Mouse (Mus musculus) liver, adult 2 months (tissue): Measurements from ENCODE around the gene Vps26b. TPM values are rescaled to one million over a fixed set of nuclear protein-coding genes. Genes with fewer than 3 reads are reported as not detected.

Experiments used
- DNase-seq: peaks from one replicate; pipeline ENCODE4 v3.0.0-alpha.2; 2011; ENCODE audit warnings: low read depth, low spot score; ENCODE audit errors: extremely low read depth
- H3K27ac ChIP-seq: fragments of 200-500 bp; replicated peaks from 2 replicates; pipeline ENCODE4 v1.5.1; 2012; ENCODE audit warnings: low read depth, mild to moderate bottlenecking, control low read depth, inconsistent platforms, low read length; ENCODE audit not compliant: insufficient read depth
- H3K27me3 ChIP-seq: fragments of 200-500 bp; 2 replicates; pipeline ENCODE4 v1.6.1; 2012; ENCODE audit warnings: mild to moderate bottlenecking, moderate library complexity, low read length, inconsistent platforms; ENCODE audit not compliant: control insufficient read depth, insufficient read depth
- H3K36me3 ChIP-seq: fragments of 200-500 bp; 2 replicates; pipeline ENCODE4 v1.6.1; 2012; ENCODE audit warnings: low read length, inconsistent platforms; ENCODE audit not compliant: control insufficient read depth, insufficient read depth
- H3K4me1 ChIP-seq: fragments of 200-500 bp; 2 replicates; pipeline ENCODE4 v1.6.1; 2011; ENCODE audit warnings: low read length; ENCODE audit not compliant: control insufficient read depth, insufficient read depth
- H3K4me3 ChIP-seq: fragments of 200-500 bp; 2 replicates; pipeline ENCODE4 v1.5.1; 2011; ENCODE audit warnings: low read depth, mild to moderate bottlenecking, control low read depth, low read length, moderate library complexity; ENCODE audit not compliant: insufficient read depth
- H3K79me2 ChIP-seq: fragments of 200-500 bp; 2 replicates; pipeline ENCODE4 v1.6.1; 2012; ENCODE audit warnings: inconsistent platforms, mild to moderate bottlenecking, low read length, moderate library complexity; ENCODE audit not compliant: control insufficient read depth, insufficient read depth
- H3K9ac ChIP-seq: fragments of 200-500 bp; 2 replicates; pipeline ENCODE4 v1.6.1; 2012; ENCODE audit warnings: low read depth, mild to moderate bottlenecking, control low read depth, inconsistent platforms, low read length
- CTCF ChIP-seq: fragments of 200-500 bp; IDR thresholded peaks from 2 replicates; pipeline ENCODE4 v1.5.1; 2011; ENCODE audit warnings: low read depth, low read length, control low read depth
- POLR2A ChIP-seq: fragments of 200-500 bp; IDR thresholded peaks from 2 replicates; pipeline ENCODE4 v1.6.1; 2011; ENCODE audit warnings: low read length, control low read depth; ENCODE audit not compliant: insufficient read depth; ENCODE audit errors: extremely low read depth
- WGBS: fragments of 180-500 bp; shearing (Covaris S2); methylation state at CpG from one replicate; pipeline ENCODE4 v1.1.7; 2018; 5-methylcytosine and 5-hydroxymethylcytosine counted together
- polyA plus RNA-seq: library from polyadenylated mRNA; depleted of rRNA; stranded (reverse); fragments of >200 nt; gene quantifications from 2 replicates; pipeline ENCODE4 v1.2.3, GENCODE M21; 2012; rRNA removed
- total RNA-seq: library from RNA; depleted of rRNA; stranded (reverse); fragments of >200 nt; gene quantifications from 2 replicates; pipeline ENCODE4 v1.2.3, GENCODE M21; 2014; rRNA removed

Vps26b gene
- total and polyA plus RNA-seq, 2 experiments: 14.1 to 14.8 TPM

DNA sequence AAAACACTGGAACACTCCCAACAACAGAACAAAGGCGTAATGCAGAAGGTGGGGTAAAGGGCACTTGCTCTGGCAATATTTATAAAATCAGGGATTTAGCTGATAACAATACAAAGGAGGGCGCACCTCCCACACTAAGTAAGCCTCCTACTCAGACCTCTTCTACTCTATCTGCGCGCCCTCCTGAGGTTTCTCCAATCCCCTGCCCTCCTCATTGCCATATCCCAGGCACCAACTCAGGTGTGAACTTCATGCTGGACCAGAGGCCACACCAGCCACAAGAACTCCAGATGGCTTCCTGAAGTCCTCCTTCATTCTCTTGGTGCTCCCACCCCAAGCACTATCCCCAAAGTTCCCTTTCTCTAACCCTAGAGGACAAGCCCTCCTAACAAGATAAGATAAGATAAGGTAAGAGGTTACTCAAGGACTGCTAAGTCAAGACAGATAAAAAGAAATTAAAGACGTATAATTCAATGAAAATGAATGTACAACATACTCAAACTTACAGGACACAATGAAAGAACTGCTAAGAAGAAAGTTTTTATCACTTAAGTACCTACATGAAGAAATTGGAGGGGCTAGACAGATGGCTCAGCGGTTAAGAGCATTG is 44.1 kb downstream of the Vps26b start:
- no peaks in the 10 kb centered on the region for H3K79me2 ChIP-seq
- H3K4me3 ChIP-seq: no peak overlapping the region
- no peak overlapping the region for H3K9ac ChIP-seq
- no peak for DNase-seq
- no peak overlapping the region for H3K27ac ChIP-seq
- H3K27me3 ChIP-seq: no peaks in the 10 kb centered on the region
- TF ChIP-seq POLR2A (no peak), CTCF (no peak)
- 90% methylated on average over 6 of the region's 6 CpGs for WGBS
- peaks cover 44% of the 10 kb centered on the region for H3K36me3 ChIP-seq
- H3K4me1 ChIP-seq: no peaks in the 10 kb centered on the region

DNA sequence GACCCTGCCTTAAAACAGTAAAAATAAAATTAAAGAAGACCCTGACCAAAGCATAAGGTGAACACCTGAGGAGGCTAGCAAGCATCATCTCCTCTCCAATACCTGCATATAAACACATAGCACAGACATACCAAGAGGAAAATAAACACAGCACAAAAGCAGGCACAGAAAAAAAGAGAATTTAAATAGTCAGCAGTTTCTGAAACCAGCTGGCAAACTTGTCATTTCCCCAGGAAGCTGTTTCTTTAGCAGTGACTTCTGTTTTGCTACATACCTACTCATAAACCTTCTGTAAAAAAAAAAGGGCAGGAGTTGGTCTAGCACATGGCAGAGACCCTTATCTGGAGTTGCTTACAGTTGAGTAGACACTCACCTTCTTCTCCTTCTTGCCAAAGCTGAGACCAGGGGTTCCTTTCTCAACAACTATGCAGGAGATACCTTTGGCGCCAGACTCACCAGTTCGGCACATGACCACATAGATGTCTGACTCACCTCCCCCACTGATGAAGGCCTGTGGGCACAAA is 44.7 kb downstream of the Vps26b start:
- WGBS: 92% methylated on average over 2 of the region's 2 CpGs
- Histone ChIP-seq H3K4me3 (no peak overlapping the region), H3K27ac (no peak overlapping the region), H3K79me2 (no peaks in the 10 kb centered on the region), H3K4me1 (no peaks in the 10 kb centered on the region), H3K27me3 (no peaks in the 10 kb centered on the region), H3K36me3 (peaks cover 46% of the 10 kb centered on the region), H3K9ac (no peak overlapping the region)
- no peak for DNase-seq
- TF ChIP-seq POLR2A (no peak), CTCF (no peak)

GRCm38 (mm10) chr9:26978776-26979175 is 51.1 kb downstream of the Vps26b start:
- H3K27ac ChIP-seq: no peak overlapping the region
- DNase-seq: no peak
- H3K36me3 ChIP-seq: peaks cover 57% of the 10 kb centered on the region
- TF ChIP-seq POLR2A (no peak), CTCF (no peak)
- H3K79me2 ChIP-seq: no peaks in the 10 kb centered on the region
- H3K4me3 ChIP-seq: no peak overlapping the region
- no peaks in the 10 kb centered on the region for H3K27me3 ChIP-seq
- 98% methylated on average over 3 of the region's 3 CpGs for WGBS
- no peak overlapping the region for H3K9ac ChIP-seq
- H3K4me1 ChIP-seq: no peaks in the 10 kb centered on the region

GRCm38 (mm10) chr9:26977754-26978153 is 52.1 kb downstream of the Vps26b start:
- H3K79me2 ChIP-seq: no peaks in the 10 kb centered on the region
- H3K4me1 ChIP-seq: no peaks in the 10 kb centered on the region
- TF ChIP-seq CTCF (no peak), POLR2A (no peak)
- H3K27ac ChIP-seq: no peak overlapping the region
- no peak overlapping the region for H3K4me3 ChIP-seq
- DNase-seq: no peak
- H3K27me3 ChIP-seq: no peaks in the 10 kb centered on the region
- peaks cover 56% of the 10 kb centered on the region for H3K36me3 ChIP-seq
- H3K9ac ChIP-seq: no peak overlapping the region
- 95% methylated on average over 9 of the region's 9 CpGs for WGBS

Other genes with a start within 250 kb of the Vps26b start
- 0.09 and 0.13 TPM in 2 replicates for gene Glb1l2, start 223.6 kb downstream of the Vps26b start, total RNA-seq
- not detected in 2 replicates for gene Glb1l2, start 223.6 kb downstream of the Vps26b start, polyA plus RNA-seq
- not detected in 2 replicates for gene Glb1l3, start 169.2 kb downstream of the Vps26b start, total RNA-seq
- not detected in 2 replicates for gene Glb1l3, start 169.2 kb downstream of the Vps26b start, polyA plus RNA-seq
- gene Gm1110, start 107.0 kb downstream of the Vps26b start, total RNA-seq: not detected in 2 replicates
- not detected in 2 replicates for gene Gm1110, start 107.0 kb downstream of the Vps26b start, polyA plus RNA-seq
- 45.7 and 47.3 TPM in 2 replicates for gene Acad8, start 30.5 kb downstream of the Vps26b start, total RNA-seq
- 42.5 and 43.5 TPM in 2 replicates for gene Acad8, start 30.5 kb downstream of the Vps26b start, polyA plus RNA-seq
- 23.1 and 24.3 TPM in 2 replicates for gene Thyn1, start 30.4 kb downstream of the Vps26b start, total RNA-seq
- gene Thyn1, start 30.4 kb downstream of the Vps26b start, polyA plus RNA-seq: 5.9 and 6.8 TPM in 2 replicates
- gene Ncapd3, start 110 bp upstream of the Vps26b start, total RNA-seq: 9.6 TPM in 2 replicates
- 4.6 and 7.1 TPM in 2 replicates for gene Ncapd3, start 110 bp upstream of the Vps26b start, polyA plus RNA-seq
- 1.5 and 1.7 TPM in 2 replicates for gene Jam3, start 125.4 kb upstream of the Vps26b start, total RNA-seq
- gene Jam3, start 125.4 kb upstream of the Vps26b start, polyA plus RNA-seq: 0.81 and 1.4 TPM in 2 replicates